Mouse (Mus musculus) cerebellum, adult 9-11 months (tissue): ENCODE measurements around the gene Cand2.

ENCODE experiments used
- DNase-seq: peaks from one replicate; pipeline ENCODE4 v3.0.0; 2022

Cand2 gene

GRCm38 (mm10) chr6:115774501-115774921 is at the start of gene Cand2:
Cand2 (plus strand) TSS chr6:115774538.
- peak; percentile 58 for DNase-seq

- DNase-seq, result peak; percentile 8
Measured at GRCm38 (mm10) chr6:115727108-115727507, 47.2 kb upstream of the Cand2 start.

DNA sequence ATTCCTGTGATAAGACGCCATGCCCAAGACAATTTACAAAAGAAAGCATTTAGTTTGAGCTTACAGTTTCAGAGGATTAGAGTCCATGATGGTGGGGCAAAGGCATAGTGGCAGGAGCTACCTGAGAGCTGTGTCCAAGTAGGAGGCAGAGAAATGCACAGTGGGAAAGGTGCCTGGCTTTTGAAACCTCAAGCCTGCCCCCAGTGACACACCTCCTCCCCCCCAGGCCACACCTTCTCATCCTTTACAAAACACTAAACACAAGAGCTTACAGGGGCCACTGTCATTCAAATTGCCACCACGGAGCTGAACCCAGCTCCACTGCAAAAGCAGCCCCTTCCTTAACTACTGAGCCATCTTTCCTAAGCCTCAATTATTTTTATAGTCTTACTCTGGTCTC is 46.8 kb upstream of the Cand2 start:
- DNase-seq, result no peak

GRCm38 (mm10) chr6:115730560-115731342 is 43.6 kb upstream of the Cand2 start:
- no peak for DNase-seq

- DNase-seq, result no peak
Measured at GRCm38 (mm10) chr6:115732341-115732928, 41.9 kb upstream of the Cand2 start.

GRCm38 (mm10) chr6:115734909-115735308 is 39.4 kb upstream of the Cand2 start:
- no peak for DNase-seq

DNA sequence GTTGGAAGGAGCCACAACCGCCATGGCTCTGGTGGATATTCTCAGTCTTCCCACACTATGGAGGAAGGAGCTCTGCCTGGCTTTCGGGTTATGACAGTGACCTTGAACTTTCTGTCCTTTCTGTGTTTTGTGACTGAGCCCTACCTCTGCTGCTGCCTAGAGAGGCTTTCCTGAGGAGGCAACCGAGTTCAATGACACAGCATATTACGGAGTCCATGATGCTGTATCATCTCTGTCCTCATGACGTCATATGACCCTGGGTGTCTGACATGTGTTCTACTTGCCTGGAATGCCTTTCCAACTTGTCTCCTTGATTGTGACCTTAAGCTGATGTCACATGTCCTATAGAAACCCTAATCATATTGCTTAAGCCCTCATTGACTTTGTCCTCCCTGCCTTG is 35.3 kb upstream of the Cand2 start:
- DNase-seq, result no peak

DNA sequence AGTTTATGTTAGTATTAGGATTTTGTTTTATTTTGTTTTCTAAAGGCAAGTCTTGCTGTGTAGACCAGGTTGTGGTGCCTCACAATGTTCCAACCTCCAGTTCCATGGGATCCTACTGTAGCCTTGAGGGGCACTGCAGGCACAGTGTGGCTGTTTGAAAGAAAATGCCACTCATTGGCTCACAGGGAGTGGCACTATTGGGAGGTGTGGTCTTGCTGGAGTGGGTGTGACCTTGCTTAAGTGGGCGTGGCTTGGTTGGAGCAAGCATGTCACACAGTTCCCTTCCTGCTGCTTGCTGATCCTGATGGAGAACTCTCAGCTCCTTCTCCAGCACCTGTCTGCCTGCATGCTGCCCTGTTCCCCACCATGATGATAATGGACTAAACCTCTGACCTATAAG is 30.8 kb upstream of the Cand2 start:
- no peak for DNase-seq

GRCm38 (mm10) chr6:115746326-115746725 is 28.0 kb upstream of the Cand2 start:
- no peak for DNase-seq

DNA sequence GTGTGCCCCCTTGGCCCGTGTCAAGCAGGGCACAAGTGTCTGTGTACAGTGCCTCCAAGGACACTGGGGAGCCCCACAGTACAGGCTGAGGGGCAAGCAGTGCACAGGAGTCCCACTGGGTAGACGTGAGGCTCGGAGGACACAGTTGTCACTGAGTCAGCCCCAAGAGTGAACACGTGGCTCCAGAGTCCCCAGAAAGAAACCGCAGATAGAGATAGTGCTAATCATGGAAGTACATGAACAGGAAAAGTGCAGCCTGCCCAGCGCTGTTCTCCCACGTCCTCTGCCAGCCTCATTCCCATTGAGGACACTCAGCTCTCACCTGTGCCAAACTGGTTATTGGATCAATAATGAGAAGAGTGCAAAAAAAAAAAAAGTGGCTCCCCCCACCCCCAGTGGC is 18.8 kb upstream of the Cand2 start:
- DNase-seq, result no peak

GRCm38 (mm10) chr6:115758981-115759435 is 15.3 kb upstream of the Cand2 start:
- no peak for DNase-seq

DNA sequence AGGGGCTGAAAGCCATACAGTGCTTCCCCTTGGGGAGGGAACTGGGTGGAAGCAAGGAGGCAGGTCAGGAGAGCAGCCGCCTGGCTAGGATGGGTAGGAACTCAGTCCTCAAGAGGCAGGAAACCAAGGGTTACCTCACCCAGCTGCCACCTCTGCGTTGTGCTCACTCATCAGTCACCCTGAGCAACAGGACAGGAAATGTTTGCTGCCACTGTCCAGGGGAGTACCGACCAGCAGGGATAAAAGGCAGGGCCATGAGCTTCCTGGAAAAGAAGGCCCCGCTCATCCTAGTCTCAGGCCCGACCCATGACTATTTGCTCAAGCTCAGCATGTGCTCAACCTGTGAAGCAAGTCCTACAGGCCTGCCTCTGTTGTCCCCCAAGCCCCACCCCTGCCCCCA is 14.9 kb upstream of the Cand2 start:
- DNase-seq, result no peak

DNA sequence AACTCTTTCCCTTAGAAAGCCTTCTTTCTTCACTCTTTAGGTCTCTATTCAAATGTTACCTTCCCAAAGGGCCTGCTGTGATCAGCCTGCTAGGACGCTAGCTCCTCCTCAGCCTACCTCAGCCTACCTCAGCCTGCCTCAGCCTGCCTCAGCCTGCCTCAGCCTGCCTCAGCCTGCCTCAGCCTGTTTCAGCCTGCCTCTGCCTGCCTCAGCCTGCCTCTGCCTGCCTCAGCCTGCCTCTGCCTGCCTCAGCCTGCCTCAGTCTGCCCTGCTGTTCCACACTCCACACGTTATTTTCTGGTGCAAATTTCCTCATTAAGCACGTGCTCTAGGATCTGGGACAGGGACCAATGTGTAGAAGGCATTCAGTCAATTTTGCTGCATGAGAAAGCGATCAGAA is 14.2 kb upstream of the Cand2 start:
- DNase-seq, result no peak

- DNase-seq, result no peak
Measured at GRCm38 (mm10) chr6:115760982-115761381, 13.4 kb upstream of the Cand2 start.

GRCm38 (mm10) chr6:115761995-115762756 is 12.2 kb upstream of the Cand2 start, which contains the start of gene Tmem40:
Tmem40 (minus strand) TSS chr6:115762410.
- no peak for DNase-seq

DNA sequence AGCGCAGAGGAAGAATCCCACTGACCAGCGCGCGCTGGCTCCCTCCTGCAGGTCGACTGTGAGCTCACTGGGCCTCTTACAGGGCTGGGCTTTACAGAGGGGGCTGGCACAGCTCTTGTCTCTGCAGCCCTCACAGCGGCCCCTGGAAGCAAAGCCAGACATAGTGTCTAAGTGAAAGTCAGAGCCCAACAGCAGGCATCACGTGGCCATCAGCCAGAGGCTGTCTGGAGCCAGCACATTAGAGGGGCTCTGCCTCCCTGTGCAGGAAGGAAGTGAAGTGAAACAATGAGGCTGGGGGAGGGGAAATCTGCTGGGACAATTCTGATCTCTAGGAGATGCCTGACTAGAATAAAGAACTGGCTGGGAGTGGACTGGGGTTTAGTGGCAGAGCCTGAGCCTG is 10.2 kb upstream of the Cand2 start:
- DNase-seq, result no peak

GRCm38 (mm10) chr6:115767357-115767756 is 7.0 kb upstream of the Cand2 start:
- no peak for DNase-seq

DNA sequence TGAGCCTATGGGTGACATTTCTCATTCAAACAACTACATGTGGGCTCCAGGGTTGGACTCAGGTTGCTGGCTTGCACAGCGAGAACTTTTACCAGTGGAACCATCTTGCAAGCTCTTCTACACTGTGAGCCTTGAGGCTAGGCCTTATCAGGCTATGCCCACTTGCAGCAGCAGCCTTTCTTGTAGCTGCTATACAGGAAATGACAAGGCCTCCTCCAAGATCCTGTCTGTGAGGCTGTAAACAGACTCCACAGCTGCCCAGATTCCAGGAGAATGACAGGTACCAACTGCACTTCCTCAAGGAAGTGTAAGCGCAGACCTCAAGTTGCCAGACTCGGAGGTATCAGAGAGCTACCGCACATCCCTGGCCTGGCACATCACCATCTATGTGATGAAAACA is 6.1 kb upstream of the Cand2 start:
- DNase-seq, result no peak

DNA sequence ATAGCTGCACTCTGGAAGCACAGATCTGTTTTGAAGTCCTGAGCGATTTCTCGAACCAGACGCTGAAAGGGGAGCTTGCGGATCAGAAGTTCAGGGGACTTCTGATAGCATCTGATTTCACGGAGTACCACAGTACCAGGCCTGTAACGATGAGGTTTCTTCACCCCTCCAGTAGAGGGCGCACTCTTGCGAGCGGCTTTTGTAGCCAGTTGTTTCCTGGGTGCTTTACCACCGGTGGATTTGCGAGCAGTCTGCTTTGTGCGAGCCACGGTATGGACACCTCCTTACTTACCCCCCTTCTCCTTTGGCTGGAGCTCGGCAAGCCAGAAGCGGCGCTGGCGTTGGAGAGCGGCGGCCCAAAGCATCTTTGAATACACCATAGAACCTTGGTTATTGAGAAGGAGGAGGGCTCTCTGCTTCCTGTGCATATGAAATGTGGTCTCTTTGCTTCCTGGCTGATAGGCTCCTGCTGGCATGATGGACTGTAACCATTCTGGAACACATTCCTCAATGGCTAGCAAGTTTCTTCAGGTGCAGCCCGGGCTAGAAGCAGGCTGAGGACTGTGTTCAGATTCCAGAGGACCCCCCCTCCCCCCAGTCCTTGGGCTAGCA is 4.2 kb upstream of the Cand2 start:
- DNase-seq, result no peak

DNA sequence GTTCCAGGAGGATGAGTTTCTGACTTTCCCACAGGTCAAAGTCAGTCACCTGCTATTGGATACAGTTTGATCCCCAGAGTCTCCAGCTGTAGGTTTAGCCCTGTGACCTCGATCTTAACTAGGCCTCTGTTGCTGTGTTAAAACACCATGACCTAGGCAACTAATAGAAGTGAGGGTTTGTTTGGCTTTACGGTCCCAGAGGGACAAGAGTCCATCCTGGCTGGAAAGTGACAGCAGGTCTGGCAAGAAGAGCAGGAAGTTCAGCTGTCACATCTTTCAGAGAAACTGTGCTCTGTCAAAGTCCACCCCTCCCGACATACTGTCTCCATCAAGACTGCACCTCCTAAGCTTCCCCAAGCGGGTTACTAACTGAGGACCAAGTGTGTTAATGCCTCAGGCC is 3.5 kb upstream of the Cand2 start:
- no peak for DNase-seq

DNA sequence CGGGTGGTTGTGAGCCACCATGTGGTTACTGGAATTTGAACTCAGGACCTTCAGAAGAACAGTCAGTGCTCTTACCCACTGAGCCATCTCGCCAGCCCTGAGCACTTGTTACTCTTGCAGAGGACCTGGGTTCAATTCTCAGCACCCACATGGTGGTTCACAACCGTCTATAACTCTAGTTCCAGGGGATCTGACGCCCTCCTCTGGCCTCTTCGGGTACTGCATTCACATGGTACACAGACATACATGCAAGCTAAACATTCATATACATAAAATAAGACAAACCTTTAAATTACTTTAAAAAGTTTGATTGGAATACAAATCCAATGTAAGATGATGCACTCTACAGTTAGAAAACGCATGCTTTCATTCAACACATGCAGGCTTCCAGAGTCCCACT is 2.1 kb upstream of the Cand2 start:
- DNase-seq, result no peak

DNA sequence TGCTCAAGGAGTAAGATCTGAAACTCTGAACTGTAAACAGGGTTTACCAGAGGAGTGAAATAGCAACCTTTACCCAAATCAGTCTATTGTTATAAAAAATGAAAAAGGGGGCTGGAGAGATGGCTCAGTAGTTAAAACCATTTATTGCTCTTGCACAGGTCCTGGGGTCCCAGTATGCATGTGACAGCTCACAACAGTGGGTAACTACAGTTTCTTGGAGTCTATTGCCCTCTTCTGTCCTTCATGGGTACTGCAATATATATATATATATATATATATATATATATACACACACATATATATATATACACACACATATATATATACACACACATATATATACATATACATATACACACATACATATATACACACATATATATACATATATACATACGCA is 1.7 kb upstream of the Cand2 start:
- no peak for DNase-seq

GRCm38 (mm10) chr6:115773966-115774413 is 348 bp upstream of the Cand2 start:
- no peak for DNase-seq
